Mouse (Mus musculus) embryo, embryonic 10.5 days (tissue): ENCODE data around the gene Vmn1r138.
"Not testable (repeated sequence)": the region's sequence is repeated elsewhere in the genome, so short reads cannot be mapped to it uniquely, and the experiment has no call there.

ENCODE experiments used
- DNase-seq: peaks from one replicate; pipeline ENCODE4 v3.0.0-alpha.2; 2015; ENCODE audit warnings: low spot score

Gene Vmn1r138

GRCm38 (mm10) chr7:22028797-22029196 lies at the start of gene Vmn1r138:
TSS of gene Vmn1r138 (minus strand) at chr7:22028897.
- DNase-seq: not testable (repeated sequence)

GRCm38 (mm10) chr7:22068757-22069156 lies 40.1 kb upstream of the Vmn1r138 start, which contains the start of gene Vmn1r139:
TSS of gene Vmn1r139 (plus strand) at chr7:22069057.
- DNase-seq: not testable (repeated sequence)

GRCm38 (mm10) chr7:22056205-22056604 lies 27.5 kb upstream of the Vmn1r138 start, which contains the start of gene Gm6176:
TSS of gene Gm6176 (minus strand) at chr7:22056305.
- DNase-seq: not testable (repeated sequence)

- not testable (repeated sequence) for DNase-seq
Measured at GRCm38 (mm10) chr7:21994287-21994686, 34.4 kb downstream of the Vmn1r138 start, which contains the start of gene Vmn1r137. TSS of gene Vmn1r137 (plus strand) at chr7:21994587.
